Mouse (Mus musculus): ENCODE results near the gene Lrba.

Lrba gene

GRCm38 (mm10) chr3:86754595-86755557, 530.4 kb downstream of the Lrba start:
- in situ Hi-C loops (cut with MboI, MseI): no loop called here

- in situ Hi-C loops (cut with MboI, MseI): no loop called here
Measured at GRCm38 (mm10) chr3:86756548-86756947, 532.1 kb downstream of the Lrba start.

- in situ Hi-C loops (cut with MboI, MseI): no loop called here
Measured at GRCm38 (mm10) chr3:86758727-86759126, 534.2 kb downstream of the Lrba start.

- in situ Hi-C loops (cut with MboI, MseI): no loop called here
Measured at GRCm38 (mm10) chr3:86759383-86759782, 534.9 kb downstream of the Lrba start.

GRCm38 (mm10) chr3:86759834-86760233, 535.4 kb downstream of the Lrba start:
- in situ Hi-C loops (cut with MboI, MseI): loop anchor here (10.0 kb wide), 2 partner anchors 215 to 435 kb away; partner anchors contain the start of gene Mab21l2

GRCm38 (mm10) chr3:86760474-86760873, 536.0 kb downstream of the Lrba start:
- in situ Hi-C loops (cut with MboI, MseI): loop anchor here (10.0 kb wide), 2 partner anchors 216 to 436 kb away; partner anchors contain the start of gene Mab21l2

GRCm38 (mm10) chr3:86761095-86762035, 536.9 kb downstream of the Lrba start:
- in situ Hi-C loops (cut with MboI, MseI): loop anchor here (10.0 kb wide), 2 partner anchors 217 to 437 kb away; partner anchors contain the start of gene Mab21l2

GRCm38 (mm10) chr3:86762036-86762415, 537.5 kb downstream of the Lrba start:
- in situ Hi-C loops (cut with MboI, MseI): loop anchor here (10.0 kb wide), 2 partner anchors 217 to 437 kb away; partner anchors contain the start of gene Mab21l2

GRCm38 (mm10) chr3:86762456-86762855, 538.0 kb downstream of the Lrba start:
- in situ Hi-C loops (cut with MboI, MseI): loop anchor here (10.0 kb wide), 2 partner anchors 218 to 438 kb away; partner anchors contain the start of gene Mab21l2

- in situ Hi-C loops (cut with MboI, MseI): loop anchor here (10.0 kb wide), 2 partner anchors 224 to 444 kb away; partner anchors contain the start of gene Mab21l2
Measured at GRCm38 (mm10) chr3:86768553-86768952, 544.1 kb downstream of the Lrba start.

- in situ Hi-C loops (cut with MboI, MseI): loop anchor here (10.0 kb wide), 2 partner anchors 224 to 444 kb away; partner anchors contain the start of gene Mab21l2
Measured at GRCm38 (mm10) chr3:86768969-86769368, 544.5 kb downstream of the Lrba start.

- in situ Hi-C loops (cut with MboI, MseI): no loop called here
Measured at GRCm38 (mm10) chr3:86774566-86775443, 550.3 kb downstream of the Lrba start.

GRCm38 (mm10) chr3:86775444-86775828, 551.0 kb downstream of the Lrba start:
- in situ Hi-C loops (cut with MboI, MseI): no loop called here

- in situ Hi-C loops (cut with MboI, MseI): loop anchor here (5.0 kb wide), 1 partner anchor 198 kb away; no protein-coding TSS in a partner anchor
Measured at GRCm38 (mm10) chr3:86779704-86780103, 555.2 kb downstream of the Lrba start.

GRCm38 (mm10) chr3:86784051-86784450, 559.6 kb downstream of the Lrba start:
- in situ Hi-C loops (cut with MboI, MseI): loop anchor here (5.0 kb wide), 1 partner anchor 193 kb away; no protein-coding TSS in a partner anchor

- in situ Hi-C loops (cut with MboI, MseI): loop anchor here (5.0 kb wide), 1 partner anchor 192 kb away; no protein-coding TSS in a partner anchor
Measured at GRCm38 (mm10) chr3:86784930-86785329, 560.5 kb downstream of the Lrba start.

- in situ Hi-C loops (cut with MboI, MseI): no loop called here
Measured at GRCm38 (mm10) chr3:86786280-86786679, 561.8 kb downstream of the Lrba start.

GRCm38 (mm10) chr3:86786845-86787351, 562.4 kb downstream of the Lrba start:
- in situ Hi-C loops (cut with MboI, MseI): no loop called here

GRCm38 (mm10) chr3:86787423-86788123, 563.1 kb downstream of the Lrba start:
- in situ Hi-C loops (cut with MboI, MseI): no loop called here

All from regulatory T cell (primary cell).